Comparison of ENCODE assay signal across 7 mouse cellular contexts in genomic region chr1:74082841-74083463, GRCm38 (mm10). TPM values are rescaled to one million over a fixed set of nuclear protein-coding genes. Genes with fewer than 3 reads are reported as not detected.
A peak's percentile ranks its signal among the peaks of the same experiment; 100 is the strongest.
DNase-seq lines count a peak whose midpoint lies in the region; ATAC-seq and TF ChIP-seq lines count a peak whose summit lies in the region.

No protein-coding gene starts in this region.

- DNase-seq in right cerebral cortex, postnatal 14 days = peak; percentile 33
- no peak for DNase-seq in right cerebral cortex, adult 18-20 months
- peak; percentile 58 for DNase-seq in adrenal gland, postnatal 25 days
- peak; percentile 35 for DNase-seq in forebrain, postnatal 0 days
- peak; percentile 60 to 73 for DNase-seq in kidney, adult 8-10 months

- WGBS in forebrain, postnatal 0 days = 21% methylated on average over 6 of the region's 6 CpGs
- WGBS in lung, embryonic 15.5 days = 8% methylated on average over 6 of the region's 6 CpGs
- WGBS in stomach, embryonic 14.5 days = 15% methylated on average over 6 of the region's 6 CpGs

- H3K4me2 ChIP-seq in forebrain, postnatal 0 days (ENCODE audit: low read depth) = no peak overlapping the region
- H3K4me2 ChIP-seq in lung, embryonic 15.5 days = no peak overlapping the region
- H3K4me2 ChIP-seq in stomach, embryonic 14.5 days (replicated peaks; ENCODE audit: low read depth, low read length) = no peak overlapping the region

- peak; percentile 66 for TF ChIP-seq CTCF in forebrain, postnatal 0 days (IDR thresholded peaks at IDR 0.05; ENCODE audit: low read depth)

- no peak overlapping the region for H3K4me3 ChIP-seq in forebrain, postnatal 0 days (ENCODE audit: low read depth, low read length)
- H3K4me3 ChIP-seq in lung, embryonic 15.5 days = no peak overlapping the region
- no peak overlapping the region for H3K4me3 ChIP-seq in stomach, embryonic 14.5 days (ENCODE audit: low read depth, low read length)

- H3K9ac ChIP-seq in forebrain, postnatal 0 days = no peak overlapping the region
- 0 out of 2 replicates have a peak overlapping the region, but pooled peaks have one; percentile 17 for H3K9ac ChIP-seq in lung, embryonic 15.5 days
- H3K9ac ChIP-seq in stomach, embryonic 14.5 days (replicated peaks; ENCODE audit: low read depth, low read length) = no peak overlapping the region

- no peaks in the 10 kb centered on the region for H3K4me1 ChIP-seq in forebrain, postnatal 0 days (ENCODE audit: insufficient read depth)
- peaks cover 42% of the 10 kb centered on the region for H3K4me1 ChIP-seq in lung, embryonic 15.5 days
- H3K4me1 ChIP-seq in stomach, embryonic 14.5 days (ENCODE audit: control insufficient read depth, insufficient read depth, low read length) = peaks cover 27% of the 10 kb centered on the region

- H3K27me3 ChIP-seq in forebrain, postnatal 0 days (ENCODE audit: insufficient read depth, low read length) = no peaks in the 10 kb centered on the region
- no peaks in the 10 kb centered on the region for H3K27me3 ChIP-seq in lung, embryonic 15.5 days
- no peaks in the 10 kb centered on the region for H3K27me3 ChIP-seq in stomach, embryonic 14.5 days (ENCODE audit: control insufficient read depth, insufficient read depth, low read length)

- no peaks in the 10 kb centered on the region for H3K36me3 ChIP-seq in forebrain, postnatal 0 days (ENCODE audit: insufficient read depth)
- no peaks in the 10 kb centered on the region for H3K36me3 ChIP-seq in lung, embryonic 15.5 days
- H3K36me3 ChIP-seq in stomach, embryonic 14.5 days (ENCODE audit: control insufficient read depth, insufficient read depth, low read length) = no peaks in the 10 kb centered on the region

- no peaks in the 10 kb centered on the region for H3K9me3 ChIP-seq in forebrain, postnatal 0 days (ENCODE audit: low read length)
- H3K9me3 ChIP-seq in lung, embryonic 15.5 days = no peaks in the 10 kb centered on the region
- H3K9me3 ChIP-seq in stomach, embryonic 14.5 days (ENCODE audit: control insufficient read depth, low read depth, low read length) = no peaks in the 10 kb centered on the region

- ATAC-seq in forebrain, postnatal 0 days = no peak
- ATAC-seq in lung, embryonic 15.5 days (ENCODE audit: borderline replicate concordance, extremely low read depth, low FRiP score, low TSS enrichment) = peak; percentile 19; the same call in 1 of the 2 replicates
- ATAC-seq in stomach, embryonic 14.5 days (ENCODE audit: insufficient number of reproducible peaks, insufficient read depth, low FRiP score, low read depth) = peak; percentile 54; the same call in 1 of the 2 replicates

- H3K27ac ChIP-seq in forebrain, postnatal 0 days (ENCODE audit: low read depth, low read length) = no peak overlapping the region
- peak overlapping the region; percentile 21 for H3K27ac ChIP-seq in lung, embryonic 15.5 days
- H3K27ac ChIP-seq in stomach, embryonic 14.5 days (ENCODE audit: low read length) = peak overlapping the region; percentile 48; the same call in 1 of the 2 replicates

RNA-seq across cellular contexts. Expression of gene Tns1, which starts 41.3 kb away (rescaled TPM):
- 270 and 436 TPM in 2 replicates for total RNA-seq in adrenal gland, postnatal 25 days (2021)
- 10.2 and 21.8 TPM in 2 replicates for total RNA-seq in forebrain, postnatal 0 days (2014; rRNA removed)
- polyA plus RNA-seq in forebrain, postnatal 0 days (2015; fragmentation: Nextera tagmentation; extraction: Ambion mirVana) = 6.0 and 7.0 TPM in 2 replicates
- 104 and 130 TPM in 2 replicates for polyA plus RNA-seq in lung, embryonic 15.5 days (2015; fragmentation: Nextera tagmentation; extraction: Ambion mirVana)
- 35.3 and 37.9 TPM in 2 replicates for polyA plus RNA-seq in stomach, embryonic 14.5 days (2014; fragmentation: Nextera tagmentation; extraction: Ambion mirVana)

RNA-seq across cellular contexts. Expression of gene Rufy4, which starts 42.4 kb away (rescaled TPM):
- 2.2 and 2.3 TPM in 2 replicates for total RNA-seq in adrenal gland, postnatal 25 days (2021)
- total RNA-seq in forebrain, postnatal 0 days (2014; rRNA removed) = 0.15 TPM in 1 of 2 replicates, not detected in the other
- polyA plus RNA-seq in forebrain, postnatal 0 days (2015; fragmentation: Nextera tagmentation; extraction: Ambion mirVana) = 0.08 and 0.13 TPM in 2 replicates
- 0.35 and 0.41 TPM in 2 replicates for polyA plus RNA-seq in lung, embryonic 15.5 days (2015; fragmentation: Nextera tagmentation; extraction: Ambion mirVana)
- polyA plus RNA-seq in stomach, embryonic 14.5 days (2014; fragmentation: Nextera tagmentation; extraction: Ambion mirVana) = 0.25 and 0.26 TPM in 2 replicates
